Mouse (Mus musculus) mature B cell (primary cell): ENCODE data around the gene Olfr1367.

Experiments
- in situ Hi-C: fragments of 300-500 bp; cut with MboI; formaldehyde crosslinking; loops from 2 replicates; pipeline ENCODE4 v1.14.3; 2019

The Olfr1367 gene

GRCm38 (mm10) chr13:21346610-21347009, at the start of gene Olfr1367:
Olfr1367 (plus strand) TSS chr13:21346910.
- in situ Hi-C loops = no loop called here

GRCm38 (mm10) chr13:21298557-21298956, 48.2 kb upstream of the Olfr1367 start:
- in situ Hi-C loops = no loop called here

- in situ Hi-C loops = no loop called here
These were observed 42.1 kb upstream of the Olfr1367 start for GRCm38 (mm10) chr13:21304483-21305066.

GRCm38 (mm10) chr13:21309788-21310187, 36.9 kb upstream of the Olfr1367 start:
- in situ Hi-C loops = no loop called here

GRCm38 (mm10) chr13:21311926-21312325, 34.8 kb upstream of the Olfr1367 start, which contains the start of gene Gpx6:
Gpx6 (plus strand) TSS chr13:21312125.
- in situ Hi-C loops = no loop called here

GRCm38 (mm10) chr13:21312854-21313253, 33.9 kb upstream of the Olfr1367 start:
- in situ Hi-C loops = no loop called here

- in situ Hi-C loops = no loop called here
These were observed 32.8 kb upstream of the Olfr1367 start for GRCm38 (mm10) chr13:21313903-21314302.

- in situ Hi-C loops = no loop called here
These were observed 26.4 kb upstream of the Olfr1367 start for GRCm38 (mm10) chr13:21320262-21320661.

GRCm38 (mm10) chr13:21321890-21322494, 24.7 kb upstream of the Olfr1367 start:
- in situ Hi-C loops = no loop called here

- in situ Hi-C loops = no loop called here
These were observed 24.0 kb upstream of the Olfr1367 start for GRCm38 (mm10) chr13:21322509-21323375.

GRCm38 (mm10) chr13:21323405-21323804, 23.3 kb upstream of the Olfr1367 start:
- in situ Hi-C loops = no loop called here

- in situ Hi-C loops = no loop called here
These were observed 20.5 kb upstream of the Olfr1367 start for GRCm38 (mm10) chr13:21326191-21326590.

GRCm38 (mm10) chr13:21326657-21327211, 20.0 kb upstream of the Olfr1367 start:
- in situ Hi-C loops = no loop called here

GRCm38 (mm10) chr13:21327424-21327823, 19.3 kb upstream of the Olfr1367 start:
- in situ Hi-C loops = no loop called here

GRCm38 (mm10) chr13:21350593-21350992, 3.9 kb downstream of the Olfr1367 start:
- in situ Hi-C loops = no loop called here

GRCm38 (mm10) chr13:21362621-21363248, 16.0 kb downstream of the Olfr1367 start, which contains the start of gene Zscan12:
Zscan12 (plus strand) TSS chr13:21362820.
- in situ Hi-C loops = no loop called here

GRCm38 (mm10) chr13:21363719-21364118, 17.0 kb downstream of the Olfr1367 start:
- in situ Hi-C loops = no loop called here

- in situ Hi-C loops = no loop called here
These were observed 19.9 kb downstream of the Olfr1367 start for GRCm38 (mm10) chr13:21366635-21367034.

- in situ Hi-C loops = no loop called here
These were observed 26.0 kb downstream of the Olfr1367 start for GRCm38 (mm10) chr13:21372700-21373099.

GRCm38 (mm10) chr13:21377773-21378172, 31.1 kb downstream of the Olfr1367 start:
- in situ Hi-C loops = no loop called here

GRCm38 (mm10) chr13:21395211-21395610, 48.5 kb downstream of the Olfr1367 start:
- in situ Hi-C loops = no loop called here

GRCm38 (mm10) chr13:21395623-21396022, 48.9 kb downstream of the Olfr1367 start:
- in situ Hi-C loops = no loop called here
